Mouse (Mus musculus): Measurements from ENCODE around the gene Ccnyl1.

- TF ChIP-seq POLR2A (IDR thresholded peaks at IDR 0.05; ENCODE audit: borderline replicate concordance, control insufficient read depth, low read depth, low read length), result no peak
- TF ChIP-seq CTCF (IDR thresholded peaks at IDR 0.05; ENCODE audit: control insufficient read depth, insufficient read depth, low read length), result no peak
These were observed 41.9 kb downstream of the Ccnyl1 start for GRCm38 (mm10) chr1:64732161-64732560.
